Mouse (Mus musculus) neural tube, embryonic 12.5 days (tissue): ENCODE measurements around the gene Fgfr2. TPM values are rescaled to one million over a fixed set of nuclear protein-coding genes. Genes with fewer than 3 reads are reported as not detected.
A peak's percentile ranks its signal among the peaks of the same experiment; 100 is the strongest.

Source experiments
- ATAC-seq: fragments of 200-750 bp; cut with Nextera tagmentation; 2 replicates; pipeline ENCODE4 v1.8.0; 2017; ENCODE audit warnings: low read depth, mild to moderate bottlenecking, moderate TSS enrichment, moderate library complexity; ENCODE audit not compliant: low FRiP score
- H3K27ac ChIP-seq: fragments of 300-500 bp; sonication (generic); 2 replicates; pipeline ENCODE4 v1.5.1; 2016
- H3K27me3 ChIP-seq: fragments of 300-500 bp; sonication (generic); replicated peaks from 2 replicates; pipeline ENCODE4 v1.6.1; 2016; ENCODE audit warnings: mild to moderate bottlenecking
- H3K36me3 ChIP-seq: fragments of 300-500 bp; sonication (generic); 2 replicates; pipeline ENCODE4 v1.6.1; 2016; ENCODE audit warnings: mild to moderate bottlenecking
- H3K4me1 ChIP-seq: fragments of 300-500 bp; sonication (generic); 2 replicates; pipeline ENCODE4 v1.6.1; 2016
- H3K4me2 ChIP-seq: fragments of 300-500 bp; sonication (generic); replicated peaks from 2 replicates; pipeline ENCODE4 v1.6.1; 2016; ENCODE audit warnings: mild to moderate bottlenecking
- H3K4me3 ChIP-seq: fragments of 300-500 bp; sonication (generic); 2 replicates; pipeline ENCODE4 v1.5.1; 2016
- H3K9ac ChIP-seq: fragments of 300-500 bp; sonication (generic); 2 replicates; pipeline ENCODE4 v1.6.1; 2016; ENCODE audit warnings: mild to moderate bottlenecking
- H3K9me3 ChIP-seq: fragments of 300-500 bp; sonication (generic); 2 replicates; pipeline ENCODE4 v1.6.1; 2016; ENCODE audit warnings: mild to moderate bottlenecking
- WGBS: fragments of 180-500 bp; shearing (Covaris S2); methylation state at CpG from one replicate; pipeline ENCODE4 v1.1.7; 2016; 5-methylcytosine and 5-hydroxymethylcytosine counted together
- polyA plus RNA-seq: library from polyadenylated mRNA; unstranded; fragments of >200 nt; fragmentation: Nextera tagmentation; extraction: Ambion mirVana; gene quantifications from 2 replicates; pipeline ENCODE4 v1.2.1, GENCODE M21; 2016

Fgfr2 gene
- polyA plus RNA-seq, 1 experiment from 2014 or later, result 65.0 TPM

GRCm38 (mm10) chr7:130590081-130590828, 2532.9 kb downstream of the Fgfr2 start:
- no peaks in the 10 kb centered on the region for H3K27me3 ChIP-seq
- H3K4me3 ChIP-seq, result no peak overlapping the region
- no peaks in the 10 kb centered on the region for H3K36me3 ChIP-seq
- no peak for ATAC-seq
- H3K9me3 ChIP-seq, result no peaks in the 10 kb centered on the region
- H3K4me1 ChIP-seq, result no peaks in the 10 kb centered on the region; the same call in 1 of the 2 replicates
- no peak overlapping the region for H3K4me2 ChIP-seq
- no peak overlapping the region for H3K27ac ChIP-seq
- 66% methylated on average over 13 of the region's 13 CpGs for WGBS
- H3K9ac ChIP-seq, result no peak overlapping the region

- Histone ChIP-seq H3K4me3 (no peak overlapping the region), H3K27me3 (no peaks in the 10 kb centered on the region), H3K9ac (no peak overlapping the region), H3K4me2 (no peak overlapping the region), H3K27ac (no peak overlapping the region), H3K4me1 (no peaks in the 10 kb centered on the region), H3K9me3 (no peaks in the 10 kb centered on the region), H3K36me3 (no peaks in the 10 kb centered on the region)
- 83% methylated on average over 2 of the region's 2 CpGs for WGBS
- no peak for ATAC-seq
Measured at GRCm38 (mm10) chr7:130586521-130587072, 2536.6 kb downstream of the Fgfr2 start.

- Histone ChIP-seq H3K27ac (no peak overlapping the region), H3K4me2 (no peak overlapping the region), H3K9ac (no peak overlapping the region), H3K9me3 (no peaks in the 10 kb centered on the region), H3K27me3 (no peaks in the 10 kb centered on the region), H3K4me1 (peaks cover 3% of the 10 kb centered on the region), H3K4me3 (no peak overlapping the region), H3K36me3 (no peaks in the 10 kb centered on the region)
- 84% methylated on average over 5 of the region's 5 CpGs for WGBS
- no peak for ATAC-seq
Measured at GRCm38 (mm10) chr7:130578607-130579006, 2544.5 kb downstream of the Fgfr2 start.

- H3K27me3 ChIP-seq, result no peaks in the 10 kb centered on the region
- 94% methylated on average over 2 of the region's 2 CpGs for WGBS
- ATAC-seq, result no peak
- peaks cover 3% of the 10 kb centered on the region for H3K4me1 ChIP-seq
- H3K4me3 ChIP-seq, result no peak overlapping the region
- no peak overlapping the region for H3K4me2 ChIP-seq
- H3K9ac ChIP-seq, result no peak overlapping the region
- H3K27ac ChIP-seq, result no peak overlapping the region
- H3K36me3 ChIP-seq, result no peaks in the 10 kb centered on the region
- no peaks in the 10 kb centered on the region for H3K9me3 ChIP-seq
Measured at GRCm38 (mm10) chr7:130578066-130578465, 2545.1 kb downstream of the Fgfr2 start.

GRCm38 (mm10) chr7:130577388-130578003, 2545.7 kb downstream of the Fgfr2 start, which contains the start of gene Tacc2:
TSS of gene Tacc2 (plus strand) at chr7:130577438.
- 0 out of 2 replicates have a peak within 1 kb of the TSS, but pooled peaks have one; percentile 29 for H3K4me2 ChIP-seq
- H3K9ac ChIP-seq, result no peak within 1 kb of the TSS
- no peak within 1 kb of the TSS for H3K27ac ChIP-seq
- ATAC-seq, result no peak
- H3K9me3 ChIP-seq, result no peaks in the 10 kb centered on the region
- 55% methylated on average over 15 of the region's 15 CpGs for WGBS
- H3K27me3 ChIP-seq, result no peaks in the 10 kb centered on the region
- H3K4me1 ChIP-seq, result peaks cover 3% of the 10 kb centered on the region
- H3K36me3 ChIP-seq, result no peaks in the 10 kb centered on the region
- no peak within 1 kb of the TSS for H3K4me3 ChIP-seq

- H3K4me2 ChIP-seq, result 0 out of 2 replicates have a peak overlapping the region, but pooled peaks have one; percentile 29
- peaks cover 3% of the 10 kb centered on the region for H3K4me1 ChIP-seq
- no peak overlapping the region for H3K9ac ChIP-seq
- no peak for ATAC-seq
- no peaks in the 10 kb centered on the region for H3K36me3 ChIP-seq
- no peak overlapping the region for H3K27ac ChIP-seq
- H3K9me3 ChIP-seq, result no peaks in the 10 kb centered on the region
- WGBS, result 39% methylated on average over 10 of the region's 10 CpGs
- H3K27me3 ChIP-seq, result no peaks in the 10 kb centered on the region
- no peak overlapping the region for H3K4me3 ChIP-seq
Measured at GRCm38 (mm10) chr7:130576981-130577380, 2546.2 kb downstream of the Fgfr2 start.

GRCm38 (mm10) chr7:130574211-130574991, 2548.7 kb downstream of the Fgfr2 start:
- no peaks in the 10 kb centered on the region for H3K27me3 ChIP-seq
- no peak overlapping the region for H3K9ac ChIP-seq
- H3K4me3 ChIP-seq, result no peak overlapping the region
- H3K36me3 ChIP-seq, result no peaks in the 10 kb centered on the region
- peaks cover 5% of the 10 kb centered on the region for H3K4me1 ChIP-seq
- 0 out of 2 replicates have a peak overlapping the region, but pooled peaks have one; percentile 5 for H3K4me2 ChIP-seq
- H3K27ac ChIP-seq, result no peak overlapping the region
- no peaks in the 10 kb centered on the region for H3K9me3 ChIP-seq
- peak; percentile 75 for ATAC-seq
- WGBS, result 53% methylated on average over 13 of the region's 13 CpGs

- Histone ChIP-seq H3K4me2 (no peak overlapping the region), H3K4me3 (no peak overlapping the region), H3K9me3 (no peaks in the 10 kb centered on the region), H3K27ac (no peak overlapping the region), H3K27me3 (no peaks in the 10 kb centered on the region), H3K9ac (no peak overlapping the region), H3K36me3 (no peaks in the 10 kb centered on the region), H3K4me1 (peaks cover 5% of the 10 kb centered on the region)
- no peak for ATAC-seq
- WGBS, result 93% methylated on average over 10 of the region's 10 CpGs
Measured at GRCm38 (mm10) chr7:130573746-130574145, 2549.4 kb downstream of the Fgfr2 start.

- H3K9ac ChIP-seq, result no peak within 1 kb of the TSS
- 70% methylated on average over 11 of the region's 11 CpGs for WGBS
- no peak within 1 kb of the TSS for H3K27ac ChIP-seq
- H3K27me3 ChIP-seq, result no peaks in the 10 kb centered on the region
- peaks cover 5% of the 10 kb centered on the region for H3K4me1 ChIP-seq
- ATAC-seq, result no peak
- H3K36me3 ChIP-seq, result no peaks in the 10 kb centered on the region
- H3K4me2 ChIP-seq, result no peak within 1 kb of the TSS
- H3K4me3 ChIP-seq, result no peak within 1 kb of the TSS
- no peaks in the 10 kb centered on the region for H3K9me3 ChIP-seq
Measured at GRCm38 (mm10) chr7:130572821-130573220, 2550.3 kb downstream of the Fgfr2 start, which contains the start of gene Nsmce4a. TSS of gene Nsmce4a (minus strand) at chr7:130573118.

GRCm38 (mm10) chr7:130570472-130570871, 2552.7 kb downstream of the Fgfr2 start:
- WGBS, result 32% methylated on average over 7 of the region's 7 CpGs
- Histone ChIP-seq H3K4me2 (no peak overlapping the region), H3K4me1 (peaks cover 5% of the 10 kb centered on the region), H3K36me3 (no peaks in the 10 kb centered on the region), H3K9me3 (no peaks in the 10 kb centered on the region), H3K4me3 (no peak overlapping the region), H3K27me3 (no peaks in the 10 kb centered on the region), H3K9ac (no peak overlapping the region), H3K27ac (no peak overlapping the region)
- ATAC-seq, result no peak

GRCm38 (mm10) chr7:130568783-130569436, 2554.2 kb downstream of the Fgfr2 start:
- Histone ChIP-seq H3K9me3 (no peaks in the 10 kb centered on the region), H3K4me1 (peaks cover 2% of the 10 kb centered on the region; the same call in 1 of the 2 replicates), H3K27ac (no peak overlapping the region), H3K36me3 (no peaks in the 10 kb centered on the region), H3K4me2 (no peak overlapping the region), H3K27me3 (no peaks in the 10 kb centered on the region), H3K4me3 (no peak overlapping the region), H3K9ac (no peak overlapping the region)
- ATAC-seq, result no peak
- WGBS, result 79% methylated on average over 9 of the region's 9 CpGs
